Mouse (Mus musculus) urinary bladder, postnatal 14 days (tissue): ENCODE measurements at regions not wholly inside any gene's neighbourhood (a gene's known extent, or its start where the extent isn't known, plus 50 kb on each side); places are given as distances from the start of the nearest gene placed in this dataset.

Source experiments
- DNase-seq: peaks from one replicate; pipeline ENCODE4 v3.0.0; 2021; ENCODE audit warnings: low spot score

- no peak for DNase-seq
Measured at GRCm38 (mm10) chr1:41065130-41065529, 259.7 kb downstream of the Tmem182 start.

- DNase-seq = no peak
Measured at GRCm38 (mm10) chr1:41104869-41105268, 299.5 kb downstream of the Tmem182 start.

- DNase-seq = no peak
Measured at GRCm38 (mm10) chr1:41121636-41122175, 316.3 kb downstream of the Tmem182 start.

GRCm38 (mm10) chr1:41131410-41131809, 326.0 kb downstream of the Tmem182 start:
- DNase-seq = no peak

GRCm38 (mm10) chr1:41133143-41133542, 327.7 kb downstream of the Tmem182 start:
- DNase-seq = no peak

- DNase-seq = no peak
Measured at GRCm38 (mm10) chr1:41133946-41134345, 328.5 kb downstream of the Tmem182 start.

GRCm38 (mm10) chr1:41139725-41140124, 334.3 kb downstream of the Tmem182 start:
- no peak for DNase-seq

- no peak for DNase-seq
Measured at GRCm38 (mm10) chr1:41140542-41140941, 335.1 kb downstream of the Tmem182 start.

- DNase-seq = no peak
Measured at GRCm38 (mm10) chr1:41141992-41142391, 336.6 kb downstream of the Tmem182 start.

GRCm38 (mm10) chr1:41152516-41152915, 347.1 kb downstream of the Tmem182 start:
- DNase-seq = no peak

GRCm38 (mm10) chr1:41153174-41153999, 348.0 kb downstream of the Tmem182 start:
- no peak for DNase-seq

- no peak for DNase-seq
Measured at GRCm38 (mm10) chr1:41154198-41154597, 348.8 kb downstream of the Tmem182 start.

GRCm38 (mm10) chr1:41156946-41157345, 351.5 kb downstream of the Tmem182 start:
- no peak for DNase-seq

GRCm38 (mm10) chr1:41157651-41158513, 352.5 kb downstream of the Tmem182 start:
- DNase-seq = peak; percentile 3

- no peak for DNase-seq
Measured at GRCm38 (mm10) chr1:41165878-41166786, 360.7 kb downstream of the Tmem182 start.

GRCm38 (mm10) chr1:41166787-41167420, 361.5 kb downstream of the Tmem182 start:
- DNase-seq = no peak

- DNase-seq = no peak
Measured at GRCm38 (mm10) chr1:41186991-41187390, 381.6 kb downstream of the Tmem182 start.

- DNase-seq = no peak
Measured at GRCm38 (mm10) chr1:41212876-41213275, 407.5 kb downstream of the Tmem182 start.

- no peak for DNase-seq
Measured at GRCm38 (mm10) chr1:41225851-41226250, 420.4 kb downstream of the Tmem182 start.

- DNase-seq = no peak
Measured at GRCm38 (mm10) chr1:41235335-41235734, 429.9 kb downstream of the Tmem182 start.

- no peak for DNase-seq
Measured at GRCm38 (mm10) chr1:41243000-41243399, 437.6 kb downstream of the Tmem182 start.
